Mouse (Mus musculus) ES-Bruce4 (cell line): Measurements from ENCODE around the gene Lsm10. TPM values are rescaled to one million over a fixed set of nuclear protein-coding genes. Genes with fewer than 3 reads are reported as not detected.

Experiments used
- H3K27ac ChIP-seq: 2 replicates; pipeline ENCODE4 v1.5.1; 2012; ENCODE audit warnings: low read length, inconsistent platforms; ENCODE audit not compliant: insufficient read depth
- H3K27me3 ChIP-seq: 2 replicates; pipeline ENCODE4 v1.6.1; 2012; ENCODE audit warnings: mild to moderate bottlenecking, low read length, inconsistent platforms; ENCODE audit not compliant: control insufficient read depth, poor library complexity, insufficient read depth, severe bottlenecking
- H3K36me3 ChIP-seq: 2 replicates; pipeline ENCODE4 v1.6.1; 2012; ENCODE audit warnings: inconsistent platforms, mild to moderate bottlenecking, low read length, moderate library complexity; ENCODE audit not compliant: control insufficient read depth, poor library complexity, insufficient read depth, severe bottlenecking
- H3K4me1 ChIP-seq: one replicate; pipeline ENCODE4 v1.8.1; 2011; ENCODE audit warnings: low read length; ENCODE audit not compliant: control insufficient read depth, insufficient read depth
- H3K4me3 ChIP-seq: 2 replicates; pipeline ENCODE4 v1.5.1; 2011; ENCODE audit warnings: low read depth, mild to moderate bottlenecking, low read length
- H3K9ac ChIP-seq: 2 replicates; pipeline ENCODE4 v1.6.1; 2012; ENCODE audit warnings: low read depth, mild to moderate bottlenecking, inconsistent platforms; ENCODE audit not compliant: poor library complexity, severe bottlenecking
- H3K9me3 ChIP-seq: replicated peaks from 2 replicates; pipeline ENCODE4 v1.6.1; 2012; ENCODE audit warnings: mild to moderate bottlenecking, low read length, inconsistent platforms; ENCODE audit not compliant: control insufficient read depth, poor library complexity, insufficient read depth, severe bottlenecking
- CTCF ChIP-seq: IDR thresholded peaks from one replicate; pipeline ENCODE4 v1.8.1; 2011; ENCODE audit warnings: low read depth, low read length
- EP300 ChIP-seq: IDR thresholded peaks from 2 replicates; pipeline ENCODE4 v1.6.1; 2011; ENCODE audit warnings: low read depth, low read length; ENCODE audit not compliant: insufficient read depth
- POLR2A ChIP-seq: IDR thresholded peaks from one replicate; pipeline ENCODE4 v1.8.1; 2011; ENCODE audit warnings: low read length; ENCODE audit not compliant: insufficient read depth
- polyA plus RNA-seq: library from polyadenylated mRNA; stranded (reverse); fragments of >200 nt; gene quantifications from 2 replicates; pipeline ENCODE4 v1.2.4, GENCODE M21; 2011; ENCODE audit warnings: low read depth; ENCODE audit not compliant: missing spikeins, insufficient read depth, insufficient read length

The Lsm10 gene
- polyA plus RNA-seq, 1 experiment, result 25.4 TPM

- TF ChIP-seq EP300, result no peak
- TF ChIP-seq CTCF, result no peak
- TF ChIP-seq POLR2A, result no peak
- Histone ChIP-seq H3K4me3 (peak overlapping the region; percentile 91), H3K9ac (peak overlapping the region; percentile 53), H3K9me3 (no peaks in the 10 kb centered on the region), H3K36me3 (peaks cover 10% of the 10 kb centered on the region), H3K4me1 (no peaks in the 10 kb centered on the region), H3K27ac (no peak overlapping the region), H3K27me3 (no peaks in the 10 kb centered on the region)
These were observed 37.4 kb upstream of the Lsm10 start for GRCm38 (mm10) chr4:126058997-126059362.

- H3K9ac ChIP-seq, result no peak overlapping the region
- no peaks in the 10 kb centered on the region for H3K4me1 ChIP-seq
- H3K9me3 ChIP-seq, result no peaks in the 10 kb centered on the region
- TF ChIP-seq POLR2A (no peak), EP300 (no peak), CTCF (no peak)
- no peaks in the 10 kb centered on the region for H3K36me3 ChIP-seq
- H3K4me3 ChIP-seq, result no peak overlapping the region
- H3K27ac ChIP-seq, result no peak overlapping the region
- H3K27me3 ChIP-seq, result no peaks in the 10 kb centered on the region
These were observed 33.6 kb upstream of the Lsm10 start for GRCm38 (mm10) chr4:126062856-126063255.

GRCm38 (mm10) chr4:126065241-126065640, 31.2 kb upstream of the Lsm10 start:
- Histone ChIP-seq H3K9me3 (0 out of 2 replicates have a peak, but pooled peaks cover 4% of the 10 kb centered on the region), H3K9ac (no peak overlapping the region), H3K27ac (no peak overlapping the region), H3K4me3 (no peak overlapping the region), H3K36me3 (no peaks in the 10 kb centered on the region), H3K4me1 (no peaks in the 10 kb centered on the region), H3K27me3 (no peaks in the 10 kb centered on the region)
- no peak for TF ChIP-seq CTCF
- TF ChIP-seq POLR2A, result no peak
- no peak for TF ChIP-seq EP300

- Histone ChIP-seq H3K9me3 (0 out of 2 replicates have a peak, but pooled peaks cover 4% of the 10 kb centered on the region), H3K36me3 (no peaks in the 10 kb centered on the region), H3K4me3 (no peak overlapping the region), H3K27ac (no peak overlapping the region), H3K4me1 (no peaks in the 10 kb centered on the region), H3K9ac (no peak overlapping the region), H3K27me3 (no peaks in the 10 kb centered on the region)
- no peak for TF ChIP-seq CTCF
- TF ChIP-seq POLR2A, result no peak
- no peak for TF ChIP-seq EP300
These were observed 28.9 kb upstream of the Lsm10 start for GRCm38 (mm10) chr4:126067401-126068077.

GRCm38 (mm10) chr4:126068842-126069241, 27.6 kb upstream of the Lsm10 start:
- Histone ChIP-seq H3K27me3 (no peaks in the 10 kb centered on the region), H3K9me3 (0 out of 2 replicates have a peak, but pooled peaks cover 4% of the 10 kb centered on the region), H3K4me3 (no peak overlapping the region), H3K36me3 (no peaks in the 10 kb centered on the region), H3K9ac (no peak overlapping the region), H3K27ac (no peak overlapping the region), H3K4me1 (no peaks in the 10 kb centered on the region)
- no peak for TF ChIP-seq EP300
- no peak for TF ChIP-seq CTCF
- no peak for TF ChIP-seq POLR2A

GRCm38 (mm10) chr4:126077833-126078232, 18.6 kb upstream of the Lsm10 start:
- no peak for TF ChIP-seq EP300
- no peak for TF ChIP-seq POLR2A
- Histone ChIP-seq H3K27ac (no peak overlapping the region), H3K27me3 (no peaks in the 10 kb centered on the region), H3K4me1 (peaks cover 3% of the 10 kb centered on the region), H3K4me3 (no peak overlapping the region), H3K9me3 (no peaks in the 10 kb centered on the region), H3K9ac (no peak overlapping the region), H3K36me3 (no peaks in the 10 kb centered on the region)
